Mouse (Mus musculus) lung, embryonic 16.5 days (tissue): ENCODE data around the gene Ngdn. TPM values are rescaled to one million over a fixed set of nuclear protein-coding genes. Genes with fewer than 3 reads are reported as not detected.

Experiments used
- microRNA counts: library from miRNA; unstranded; fragments of <30 nt; microRNA quantifications from one replicate; lab custom pipeline; 2016
- microRNA-seq: library from miRNA; unstranded; fragments of <30 nt; microRNA quantifications from one replicate; pipeline ENCODE4, GENCODE M21; 2016
- polyA plus RNA-seq: library from polyadenylated mRNA; unstranded; fragments of >200 nt; fragmentation: Nextera tagmentation; extraction: Ambion mirVana; gene quantifications from 2 replicates; pipeline ENCODE4 v1.2.1, GENCODE M21; 2015

Gene Ngdn
- polyA plus RNA-seq, 1 experiment from 2014 or later, result 76.9 TPM

MicroRNA genes within 50 kb of the gene (microRNA counts, 519-probe panel; counts per million panel counts)
- microRNA mmu-miR-208b (lab: Ali Mortazavi, UCI), result 2,902 counts per million, percentile 56 among the panel's probes with 10 or more counts

Small RNA genes lying within 50 kb of the gene (microRNA-seq; reads per million reads assigned to microRNA genes)
- 283 reads per million, percentile 62 among the genes with 10 or more reads in this experiment for gene Mir208b

Other genes with a start within 250 kb of the Ngdn start
- gene Slc7a8, start 233.5 kb upstream of the Ngdn start, polyA plus RNA-seq, result 1.9 and 2.0 TPM in 2 replicates
- not detected in 2 replicates for gene Rnf212b, start 201.3 kb upstream of the Ngdn start, polyA plus RNA-seq
- gene Homez, start 144.5 kb upstream of the Ngdn start, polyA plus RNA-seq, result 10.2 and 13.2 TPM in 2 replicates
- gene Ppp1r3e, start 137.9 kb upstream of the Ngdn start, polyA plus RNA-seq, result 1.5 and 1.6 TPM in 2 replicates
- 3.4 and 4.2 TPM in 2 replicates for gene Bcl2l2, start 132.1 kb upstream of the Ngdn start, polyA plus RNA-seq
- not detected in 2 replicates for gene Gm20521, start 132.0 kb upstream of the Ngdn start, polyA plus RNA-seq
- 89.1 and 92.8 TPM in 2 replicates for gene Pabpn1, start 123.0 kb upstream of the Ngdn start, polyA plus RNA-seq
- 27.2 and 28.3 TPM in 2 replicates for gene Slc22a17, start 102.3 kb upstream of the Ngdn start, polyA plus RNA-seq
- gene Efs, start 89.3 kb upstream of the Ngdn start, polyA plus RNA-seq, result 24.6 and 26.0 TPM in 2 replicates
- not detected in 2 replicates for gene Il25, start 82.8 kb upstream of the Ngdn start, polyA plus RNA-seq
- gene Cmtm5, start 79.2 kb upstream of the Ngdn start, polyA plus RNA-seq, result 1.2 and 1.7 TPM in 2 replicates
- 111 and 179 TPM in 2 replicates for gene Myh6, start 48.5 kb upstream of the Ngdn start, polyA plus RNA-seq
- gene Gm17428, start 38.5 kb upstream of the Ngdn start, polyA plus RNA-seq, result not detected in 2 replicates
- gene Myh7, start 20.8 kb upstream of the Ngdn start, polyA plus RNA-seq, result 37.3 and 42.7 TPM in 2 replicates
- gene Zfhx2, start 76.9 kb downstream of the Ngdn start, polyA plus RNA-seq, result 3.8 and 4.3 TPM in 2 replicates
- gene Thtpa, start 79.3 kb downstream of the Ngdn start, polyA plus RNA-seq, result 21.0 and 21.1 TPM in 2 replicates
- gene Ap1g2, start 91.1 kb downstream of the Ngdn start, polyA plus RNA-seq, result 19.7 and 23.2 TPM in 2 replicates
- gene Jph4, start 101.5 kb downstream of the Ngdn start, polyA plus RNA-seq, result 0.18 and 0.40 TPM in 2 replicates
- 0.24 and 0.28 TPM in 2 replicates for gene Dhrs2, start 206.6 kb downstream of the Ngdn start, polyA plus RNA-seq